Mouse (Mus musculus) midbrain, embryonic 13.5 days (tissue): ENCODE measurements around the gene Vmn2r63. TPM values are rescaled to one million over a fixed set of nuclear protein-coding genes. Genes with fewer than 3 reads are reported as not detected.
"Not testable (repeated sequence)": the region's sequence is repeated elsewhere in the genome, so short reads cannot be mapped to it uniquely, and the experiment has no call there.

Experiments used
- ATAC-seq: fragments of 200-750 bp; cut with Nextera tagmentation; 2 replicates; pipeline ENCODE4 v1.8.0; 2017; ENCODE audit warnings: mild to moderate bottlenecking, moderate TSS enrichment, moderate library complexity
- H3K27ac ChIP-seq: fragments of 300-500 bp; sonication (generic); 2 replicates; pipeline ENCODE4 v1.5.1; 2015; ENCODE audit warnings: inconsistent platforms, mild to moderate bottlenecking, moderate library complexity
- H3K27me3 ChIP-seq: fragments of 300-500 bp; sonication (generic); 2 replicates; pipeline ENCODE4 v1.6.1; 2015; ENCODE audit warnings: mild to moderate bottlenecking, inconsistent platforms
- H3K36me3 ChIP-seq: fragments of 300-500 bp; sonication (generic); 2 replicates; pipeline ENCODE4 v1.6.1; 2015; ENCODE audit warnings: mild to moderate bottlenecking, inconsistent platforms
- H3K4me1 ChIP-seq: fragments of 300-500 bp; sonication (generic); replicated peaks from 2 replicates; pipeline ENCODE4 v1.6.1; 2015; ENCODE audit warnings: inconsistent platforms
- H3K4me2 ChIP-seq: fragments of 300-500 bp; sonication (generic); replicated peaks from 2 replicates; pipeline ENCODE4 v1.6.1; 2015; ENCODE audit warnings: moderate library complexity, mild to moderate bottlenecking, inconsistent platforms
- H3K4me3 ChIP-seq: fragments of 300-500 bp; sonication (generic); replicated peaks from 2 replicates; pipeline ENCODE4 v1.5.1; 2015; ENCODE audit warnings: mild to moderate bottlenecking, inconsistent platforms
- H3K9ac ChIP-seq: fragments of 300-500 bp; sonication (generic); replicated peaks from 2 replicates; pipeline ENCODE4 v1.6.1; 2015; ENCODE audit warnings: mild to moderate bottlenecking, inconsistent platforms
- H3K9me3 ChIP-seq: fragments of 300-500 bp; sonication (generic); 2 replicates; pipeline ENCODE4 v1.6.1; 2016; ENCODE audit warnings: mild to moderate bottlenecking, inconsistent platforms
- WGBS: fragments of 180-500 bp; shearing (Covaris S2); methylation state at CpG from one replicate; pipeline ENCODE4 v1.1.7; 2015; 5-methylcytosine and 5-hydroxymethylcytosine counted together
- microRNA-seq: library from miRNA; unstranded; fragments of <30 nt; microRNA quantifications from one replicate; pipeline ENCODE4, GENCODE M21; 2016
- polyA plus RNA-seq: library from polyadenylated mRNA; unstranded; fragments of >200 nt; fragmentation: Nextera tagmentation; extraction: Ambion mirVana; gene quantifications from 2 replicates; pipeline ENCODE4 v1.2.1, GENCODE M21; 2015

Vmn2r63 gene
- not detected in 2 replicates for polyA plus RNA-seq

GRCm38 (mm10) chr7:42933722-42934121 is at the start of gene Vmn2r63:
Gene Vmn2r63 (minus strand): TSS chr7:42933822.
- H3K27me3 ChIP-seq, H3K9me3 ChIP-seq, H3K4me3 ChIP-seq, H3K27ac ChIP-seq, H3K4me1 ChIP-seq, H3K36me3 ChIP-seq, H3K4me2 ChIP-seq, ATAC-seq, H3K9ac ChIP-seq: not testable (repeated sequence)

DNA sequence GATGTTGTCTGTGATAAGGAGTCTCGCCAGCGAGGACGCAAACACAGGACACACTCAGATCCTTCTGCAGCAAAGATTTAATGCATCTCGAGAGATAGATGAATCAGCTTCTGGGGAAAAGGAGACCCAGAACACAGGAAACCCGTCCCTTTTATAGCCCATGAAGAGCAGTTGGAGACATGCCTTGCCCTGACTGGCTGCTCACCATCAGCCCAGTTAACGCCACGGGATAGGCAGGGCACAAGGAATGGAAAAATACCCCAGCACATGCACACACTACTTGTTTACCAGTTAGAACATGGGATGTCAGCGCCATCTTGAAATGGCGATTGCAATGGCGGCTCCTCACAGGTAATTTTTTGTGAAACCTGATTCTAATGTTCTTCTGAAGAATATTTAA is 47.1 kb upstream of the Vmn2r63 start:
- no peaks in the 10 kb centered on the region for H3K4me1 ChIP-seq
- WGBS: 90% methylated on average over 10 of the region's 10 CpGs
- H3K9me3 ChIP-seq: peaks cover 45% of the 10 kb centered on the region
- no peaks in the 10 kb centered on the region for H3K27me3 ChIP-seq
- H3K4me3 ChIP-seq: no peak overlapping the region
- H3K9ac ChIP-seq: no peak overlapping the region
- H3K4me2 ChIP-seq: no peak overlapping the region
- no peak for ATAC-seq
- H3K36me3 ChIP-seq: no peaks in the 10 kb centered on the region
- no peak overlapping the region for H3K27ac ChIP-seq

- Histone ChIP-seq H3K4me3 (no peak overlapping the region), H3K4me1 (no peaks in the 10 kb centered on the region), H3K36me3 (no peaks in the 10 kb centered on the region), H3K27ac (no peak overlapping the region), H3K9me3 (peaks cover 47% of the 10 kb centered on the region), H3K27me3 (no peaks in the 10 kb centered on the region), H3K9ac (no peak overlapping the region), H3K4me2 (no peak overlapping the region)
- 84% methylated on average over 11 of the region's 11 CpGs for WGBS
- ATAC-seq: no peak
Measured at GRCm38 (mm10) chr7:42980098-42980497, 46.5 kb upstream of the Vmn2r63 start.

GRCm38 (mm10) chr7:42965246-42965645 is 31.6 kb upstream of the Vmn2r63 start:
- peaks cover 63% of the 10 kb centered on the region for H3K9me3 ChIP-seq
- ATAC-seq: no peak

GRCm38 (mm10) chr7:42898067-42898466 is 35.6 kb downstream of the Vmn2r63 start:
- not testable (repeated sequence) for H3K4me3 ChIP-seq, H3K27ac ChIP-seq, H3K4me1 ChIP-seq, H3K9ac ChIP-seq, H3K27me3 ChIP-seq, ATAC-seq, H3K4me2 ChIP-seq, H3K36me3 ChIP-seq
- peaks cover 37% of the 10 kb centered on the region; the same call in 1 of the 2 replicates for H3K9me3 ChIP-seq
- WGBS: 89% methylated on average over 2 of the region's 2 CpGs

More at GRCm38 (mm10) chr7:42965246-42965645, 31.6 kb upstream of the Vmn2r63 start:
- no peaks in the 10 kb centered on the region for H3K4me1 ChIP-seq
- H3K36me3 ChIP-seq: no peaks in the 10 kb centered on the region
- H3K4me2 ChIP-seq: no peak overlapping the region
- H3K27ac ChIP-seq: no peak overlapping the region
- no peak overlapping the region for H3K9ac ChIP-seq
- 70% methylated on average over 9 of the region's 9 CpGs for WGBS
- H3K27me3 ChIP-seq: no peaks in the 10 kb centered on the region
- H3K4me3 ChIP-seq: no peak overlapping the region

DNA sequence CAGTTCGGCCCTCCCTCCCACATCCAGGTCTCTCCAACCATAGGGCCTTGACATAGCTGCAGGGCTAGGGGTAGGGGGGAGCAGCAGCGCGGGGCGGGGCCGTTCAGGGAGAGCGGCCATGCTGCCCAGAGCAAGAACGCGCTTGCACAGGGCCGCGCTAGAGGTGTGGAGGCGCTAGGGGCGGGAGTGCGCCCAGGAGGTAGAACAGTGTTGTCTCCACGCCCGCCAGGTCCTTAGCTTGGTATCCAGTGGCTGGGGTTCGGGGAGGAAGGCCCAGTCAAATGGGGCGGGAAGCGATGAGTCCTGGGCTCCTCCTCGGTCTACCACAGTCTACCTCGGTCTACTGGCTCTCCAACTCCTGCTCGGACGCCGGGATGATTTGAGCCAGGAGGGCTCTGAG is 55.5 kb downstream of the Vmn2r63 start:
- no peak for ATAC-seq

DNA sequence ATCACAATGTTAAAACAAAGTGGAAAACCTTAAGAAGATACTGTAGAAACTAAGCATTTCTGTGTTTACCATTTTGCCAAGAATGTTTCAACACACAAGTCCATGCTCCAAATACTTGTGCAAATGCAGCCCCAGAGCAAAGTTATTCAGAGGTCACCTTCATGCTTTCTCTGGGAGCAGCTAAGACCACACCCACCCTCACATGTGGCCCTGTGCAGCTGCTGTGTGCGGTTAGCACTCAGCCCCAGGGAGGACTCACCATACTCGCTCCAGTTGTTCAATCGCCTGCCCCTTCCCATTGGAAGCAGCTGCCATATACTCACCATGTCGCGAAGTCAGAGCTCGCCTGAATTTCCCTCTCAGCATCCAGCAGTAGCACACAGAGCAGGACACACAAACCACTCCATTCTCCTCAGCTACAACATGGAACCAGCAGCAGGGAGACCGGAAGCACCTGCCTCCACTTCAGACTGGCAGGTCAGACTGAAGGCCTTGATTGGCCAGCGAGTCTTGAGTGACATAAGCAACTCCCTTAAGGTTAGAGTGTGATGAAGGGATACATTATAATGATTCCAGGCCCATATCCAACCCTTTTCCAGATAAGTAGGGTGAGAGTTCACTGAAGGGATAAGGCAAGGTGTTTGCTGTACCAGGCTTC is 66.7 kb downstream of the Vmn2r63 start, which contains the start of gene Gm2381:
Gene Gm2381 (minus strand): TSS at position 434 of the 658 bp plus-strand sequence.
- not testable (repeated sequence) for H3K4me1 ChIP-seq, H3K27me3 ChIP-seq, ATAC-seq, H3K4me2 ChIP-seq, H3K4me3 ChIP-seq, H3K36me3 ChIP-seq, H3K27ac ChIP-seq, H3K9ac ChIP-seq
- 84% methylated on average over 8 of the region's 8 CpGs for WGBS
- peaks cover 14% of the 10 kb centered on the region for H3K9me3 ChIP-seq

More for the DNA sequence above, 55.5 kb downstream of the Vmn2r63 start:
- Histone ChIP-seq H3K9me3 (peaks cover 27% of the 10 kb centered on the region), H3K27me3 (no peaks in the 10 kb centered on the region), H3K4me1 (no peaks in the 10 kb centered on the region), H3K9ac (no peak overlapping the region), H3K36me3 (no peaks in the 10 kb centered on the region), H3K4me3 (no peak overlapping the region), H3K4me2 (no peak overlapping the region), H3K27ac (no peak overlapping the region)
- WGBS: 51% methylated on average over 22 of the region's 23 CpGs

Small RNA genes lying within 50 kb of the gene (microRNA-seq; reads per million reads assigned to microRNA genes)
- gene Gm23256: not detected

Other genes with a start within 250 kb of the Vmn2r63 start
- 7.2 and 7.3 TPM in 2 replicates for gene Zfp975, start 241.1 kb downstream of the Vmn2r63 start, polyA plus RNA-seq
- not detected in 2 replicates for gene Gm17067, start 206.8 kb downstream of the Vmn2r63 start, polyA plus RNA-seq
- gene Vmn2r62, start 140.3 kb downstream of the Vmn2r63 start, polyA plus RNA-seq: not detected in 2 replicates
- not detected in 2 replicates for gene Gm2381, start 66.6 kb downstream of the Vmn2r63 start, polyA plus RNA-seq
- gene Gm9268, start 84.9 kb upstream of the Vmn2r63 start, polyA plus RNA-seq: not detected in 2 replicates
- not detected in 2 replicates for gene Zfp936, start 180.4 kb upstream of the Vmn2r63 start, polyA plus RNA-seq